Mouse (Mus musculus): ENCODE data around the gene Atp6ap1l.

DNA sequence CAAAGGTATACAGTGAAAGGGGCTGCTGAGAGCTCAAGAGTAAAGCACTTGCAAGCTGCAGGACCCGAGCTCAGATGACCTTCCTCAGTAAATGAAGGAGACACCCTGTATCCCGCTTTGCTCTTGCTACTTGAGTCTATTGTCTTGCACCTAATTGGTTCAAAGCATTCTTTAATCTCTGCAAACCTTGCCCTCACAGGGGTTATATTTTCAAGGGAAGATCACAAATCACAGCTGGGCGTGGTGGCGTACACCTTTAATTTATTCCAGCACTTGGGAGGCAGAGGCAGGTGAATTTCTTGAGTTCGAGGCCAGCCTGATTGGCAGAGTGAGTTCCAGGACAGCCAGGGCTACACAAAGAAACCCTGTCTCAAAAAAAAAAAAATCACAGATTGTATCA, 20.0 kb upstream of the Atp6ap1l start:
- TF ChIP-seq CTCF (IDR thresholded peaks at IDR 0.05; ENCODE audit: borderline replicate concordance, control insufficient read depth, extremely low read depth, insufficient read depth, low read length, poor library complexity): no peak
- no peak for TF ChIP-seq POLR2A (IDR thresholded peaks at IDR 0.05; ENCODE audit: control insufficient read depth, extremely low read depth, insufficient read depth, low read length, poor library complexity)
